Mouse (Mus musculus) intestine, embryonic 16.5 days (tissue): ENCODE measurements around the gene Klk13. TPM values are rescaled to one million over a fixed set of nuclear protein-coding genes. Genes with fewer than 3 reads are reported as not detected.
A peak's percentile ranks its signal among the peaks of the same experiment; 100 is the strongest.

Experiments
- ATAC-seq: fragments of 200-750 bp; cut with Nextera tagmentation; 2 replicates; pipeline ENCODE4 v1.8.0; 2017; ENCODE audit warnings: moderate TSS enrichment, moderate library complexity
- H3K27ac ChIP-seq: fragments of 300-500 bp; sonication (generic); 2 replicates; pipeline ENCODE4 v1.5.1; 2014; ENCODE audit warnings: mild to moderate bottlenecking, low read length
- H3K27me3 ChIP-seq: fragments of 300-500 bp; sonication (generic); replicated peaks from 2 replicates; pipeline ENCODE4 v1.6.1; 2014; ENCODE audit warnings: low read length, control low read depth, mixed read lengths; ENCODE audit not compliant: control insufficient read depth, insufficient read depth
- H3K36me3 ChIP-seq: fragments of 300-500 bp; sonication (generic); 2 replicates; pipeline ENCODE4 v1.6.1; 2014; ENCODE audit warnings: low read length, control low read depth; ENCODE audit not compliant: control insufficient read depth, insufficient read depth
- H3K4me1 ChIP-seq: fragments of 300-500 bp; sonication (generic); 2 replicates; pipeline ENCODE4 v1.6.1; 2014; ENCODE audit warnings: low read length, control low read depth, mixed read lengths; ENCODE audit not compliant: control insufficient read depth, insufficient read depth
- H3K4me2 ChIP-seq: fragments of 300-500 bp; sonication (generic); 2 replicates; pipeline ENCODE4 v1.6.1; 2014; ENCODE audit warnings: low read depth, low read length, control low read depth
- H3K4me3 ChIP-seq: fragments of 300-500 bp; sonication (generic); 2 replicates; pipeline ENCODE4 v1.5.1; 2014; ENCODE audit warnings: mild to moderate bottlenecking, low read length
- H3K9ac ChIP-seq: fragments of 300-500 bp; sonication (generic); 2 replicates; pipeline ENCODE4 v1.6.1; 2014; ENCODE audit warnings: low read depth, low read length
- H3K9me3 ChIP-seq: fragments of 300-500 bp; sonication (generic); 2 replicates; pipeline ENCODE4 v1.6.1; 2016; ENCODE audit warnings: low read length, control low read depth; ENCODE audit not compliant: control insufficient read depth
- WGBS: fragments of 180-500 bp; shearing (Covaris S2); extraction: QIAGEN DNeasy Blood & Tissue Kit; methylation state at CpG from one replicate; pipeline ENCODE4 v1.1.7; 2014; 5-methylcytosine and 5-hydroxymethylcytosine counted together
- polyA plus RNA-seq: library from polyadenylated mRNA; unstranded; fragments of >200 nt; fragmentation: Nextera tagmentation; extraction: Ambion mirVana; gene quantifications from 2 replicates; pipeline ENCODE4 v1.2.1, GENCODE M21; 2015

Gene Klk13
- polyA plus RNA-seq, 1 experiment from 2014 or later = 0.33 TPM

DNA sequence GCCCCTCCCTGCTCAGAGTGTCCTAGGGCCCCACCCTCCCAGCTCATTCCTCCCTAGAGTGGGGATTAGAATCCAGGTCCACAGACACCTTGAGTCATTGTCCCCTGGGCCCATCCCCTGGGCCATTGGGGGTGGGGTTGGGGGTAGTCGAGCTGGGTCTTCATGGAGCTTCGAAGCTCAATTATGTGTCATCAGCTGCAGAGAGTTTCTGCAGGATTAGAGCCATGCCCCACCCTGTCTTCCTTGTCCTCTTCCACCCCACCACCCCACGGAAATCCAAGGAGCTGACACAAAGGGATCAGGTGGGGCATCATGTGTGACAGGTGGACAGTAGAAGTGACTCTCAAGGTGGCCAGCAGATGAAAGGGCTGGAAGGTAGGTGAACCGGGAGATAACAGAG, 56.2 kb downstream of the Klk13 start, which contains the start of gene Klk12:
TSS of gene Klk12 (plus strand) at position 301 of the 400 bp plus-strand sequence.
- no peak for ATAC-seq
- Histone ChIP-seq H3K27me3 (no peaks in the 10 kb centered on the region), H3K9ac (no peak within 1 kb of the TSS), H3K27ac (no peak within 1 kb of the TSS), H3K4me1 (no peaks in the 10 kb centered on the region), H3K4me2 (no peak within 1 kb of the TSS), H3K9me3 (no peaks in the 10 kb centered on the region), H3K36me3 (no peaks in the 10 kb centered on the region), H3K4me3 (no peak within 1 kb of the TSS)
- WGBS = 81% methylated on average over 4 of the region's 4 CpGs

DNA sequence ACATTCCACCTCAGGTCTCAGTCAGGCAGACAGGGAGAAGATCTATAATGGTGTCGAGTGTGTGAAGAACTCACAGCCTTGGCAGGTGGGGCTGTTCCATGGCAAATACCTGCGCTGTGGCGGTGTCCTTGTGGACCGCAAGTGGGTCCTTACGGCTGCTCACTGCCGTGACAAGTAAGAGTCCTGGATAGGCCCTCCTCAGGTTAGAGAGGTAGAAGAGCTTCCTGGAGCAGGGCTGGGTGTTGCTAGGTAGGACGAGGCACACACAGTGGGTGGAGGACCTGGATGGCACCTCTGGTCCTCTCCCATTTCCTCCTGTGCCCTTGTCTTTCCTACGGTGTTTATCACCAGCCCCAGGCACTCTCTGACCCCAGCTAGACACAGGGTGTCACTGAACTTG, 57.3 kb downstream of the Klk13 start:
- H3K4me1 ChIP-seq = no peaks in the 10 kb centered on the region
- no peaks in the 10 kb centered on the region for H3K27me3 ChIP-seq
- no peak overlapping the region for H3K9ac ChIP-seq
- ATAC-seq = no peak
- no peak overlapping the region for H3K27ac ChIP-seq
- no peak overlapping the region for H3K4me3 ChIP-seq
- WGBS = 90% methylated on average over 8 of the region's 8 CpGs
- no peaks in the 10 kb centered on the region for H3K9me3 ChIP-seq
- H3K36me3 ChIP-seq = no peaks in the 10 kb centered on the region
- H3K4me2 ChIP-seq = no peak overlapping the region

DNA sequence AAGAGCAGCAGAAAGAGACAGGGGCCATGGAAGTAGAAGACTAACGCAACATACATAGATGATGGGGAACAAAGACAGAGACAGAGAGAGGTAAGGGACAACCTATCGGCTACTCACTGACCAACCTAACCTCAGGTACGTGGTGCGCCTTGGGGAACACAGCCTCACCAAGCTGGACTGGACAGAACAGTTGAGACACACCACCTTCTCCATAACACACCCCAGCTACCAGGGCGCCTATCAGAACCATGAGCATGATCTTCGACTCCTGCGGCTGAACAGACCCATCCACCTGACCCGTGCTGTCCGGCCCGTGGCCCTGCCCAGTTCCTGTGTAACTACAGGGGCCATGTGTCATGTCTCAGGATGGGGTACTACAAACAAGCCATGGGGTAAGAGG, 58.3 kb downstream of the Klk13 start:
- no peak overlapping the region for H3K4me2 ChIP-seq
- no peak for ATAC-seq
- H3K4me3 ChIP-seq = no peak overlapping the region
- H3K36me3 ChIP-seq = no peaks in the 10 kb centered on the region
- no peak overlapping the region for H3K9ac ChIP-seq
- H3K9me3 ChIP-seq = no peaks in the 10 kb centered on the region
- 97% methylated on average over 10 of the region's 10 CpGs for WGBS
- H3K27ac ChIP-seq = no peak overlapping the region
- H3K4me1 ChIP-seq = peaks cover 1% of the 10 kb centered on the region
- no peaks in the 10 kb centered on the region for H3K27me3 ChIP-seq

DNA sequence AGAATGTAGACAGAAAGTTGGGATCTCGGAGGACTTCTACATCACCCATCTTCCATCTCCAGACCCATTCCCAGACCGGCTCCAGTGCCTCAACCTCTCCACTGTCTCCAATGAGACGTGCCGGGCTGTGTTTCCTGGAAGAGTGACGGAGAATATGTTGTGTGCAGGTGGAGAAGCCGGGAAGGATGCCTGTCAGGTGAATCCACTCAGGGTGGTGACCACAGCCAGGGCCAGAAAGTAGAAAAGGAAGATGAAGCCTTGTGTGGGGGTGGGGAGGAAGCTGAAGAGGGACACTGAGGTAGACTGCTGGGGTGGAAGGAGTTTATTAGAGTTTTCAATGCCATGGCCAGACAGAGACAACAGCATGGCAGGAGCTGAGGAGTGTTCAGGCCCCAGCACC, 59.5 kb downstream of the Klk13 start:
- no peak for ATAC-seq
- no peak overlapping the region for H3K4me3 ChIP-seq

DNA sequence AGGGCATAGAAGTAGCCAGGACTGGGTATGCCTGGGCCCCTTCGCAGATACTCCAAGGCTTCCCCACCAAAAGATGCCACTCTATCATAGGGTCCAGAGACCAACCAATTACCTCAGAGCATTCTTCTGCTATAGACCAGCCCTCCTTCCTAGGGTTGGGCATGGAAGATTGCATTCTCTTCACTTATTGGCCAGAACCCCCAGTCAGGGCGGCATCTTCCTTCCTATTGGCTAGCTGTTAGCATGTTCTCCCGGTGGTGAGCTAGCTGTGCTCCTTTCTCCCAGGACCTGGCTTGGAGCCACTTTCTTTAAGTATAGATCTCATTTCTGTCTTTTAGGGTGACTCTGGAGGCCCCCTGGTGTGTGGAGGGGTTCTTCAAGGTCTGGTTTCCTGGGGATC, 60.5 kb downstream of the Klk13 start:
- no peak for ATAC-seq
- 81% methylated on average over 3 of the region's 3 CpGs for WGBS
- Histone ChIP-seq H3K9ac (no peak overlapping the region), H3K4me3 (no peak overlapping the region), H3K4me1 (peaks cover 2% of the 10 kb centered on the region), H3K9me3 (no peaks in the 10 kb centered on the region), H3K4me2 (no peak overlapping the region), H3K36me3 (no peaks in the 10 kb centered on the region), H3K27me3 (no peaks in the 10 kb centered on the region), H3K27ac (no peak overlapping the region)

More for the DNA sequence above, 59.5 kb downstream of the Klk13 start:
- Histone ChIP-seq H3K4me2 (no peak overlapping the region), H3K27ac (no peak overlapping the region), H3K4me1 (peaks cover 2% of the 10 kb centered on the region), H3K27me3 (no peaks in the 10 kb centered on the region), H3K9me3 (no peaks in the 10 kb centered on the region), H3K9ac (no peak overlapping the region), H3K36me3 (no peaks in the 10 kb centered on the region)
- 98% methylated on average over 6 of the region's 6 CpGs for WGBS

DNA sequence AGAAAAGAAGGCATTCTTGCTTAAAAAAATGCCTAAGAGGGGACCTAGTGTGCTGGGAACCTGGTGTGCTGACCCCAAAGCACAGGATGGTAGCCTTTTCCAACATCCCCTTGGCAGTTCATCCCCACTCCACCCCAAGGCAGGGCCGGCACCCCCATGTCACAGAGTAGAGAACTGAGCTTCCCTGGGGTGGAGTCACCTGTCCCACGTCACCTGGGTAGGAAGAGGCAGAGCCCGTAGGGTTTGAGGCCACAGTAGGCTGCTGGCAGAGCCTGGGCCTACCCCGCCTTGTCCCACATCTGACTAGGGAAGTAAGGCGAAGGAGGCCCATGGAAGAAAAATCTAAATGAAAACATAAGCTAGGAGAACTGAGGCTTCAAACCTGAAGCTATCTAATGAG, 62.0 kb downstream of the Klk13 start, which contains the start of gene Klk11:
TSS of gene Klk11 (plus strand) at position 241 of the 400 bp plus-strand sequence.
- no peak within 1 kb of the TSS for H3K27ac ChIP-seq
- ATAC-seq = no peak
- H3K9ac ChIP-seq = no peak within 1 kb of the TSS
- no peaks in the 10 kb centered on the region for H3K9me3 ChIP-seq
- H3K4me3 ChIP-seq = no peak within 1 kb of the TSS
- H3K27me3 ChIP-seq = no peaks in the 10 kb centered on the region
- H3K4me2 ChIP-seq = no peak within 1 kb of the TSS
- 93% methylated on average over 5 of the region's 5 CpGs for WGBS
- no peaks in the 10 kb centered on the region for H3K36me3 ChIP-seq
- H3K4me1 ChIP-seq = peaks cover 2% of the 10 kb centered on the region

DNA sequence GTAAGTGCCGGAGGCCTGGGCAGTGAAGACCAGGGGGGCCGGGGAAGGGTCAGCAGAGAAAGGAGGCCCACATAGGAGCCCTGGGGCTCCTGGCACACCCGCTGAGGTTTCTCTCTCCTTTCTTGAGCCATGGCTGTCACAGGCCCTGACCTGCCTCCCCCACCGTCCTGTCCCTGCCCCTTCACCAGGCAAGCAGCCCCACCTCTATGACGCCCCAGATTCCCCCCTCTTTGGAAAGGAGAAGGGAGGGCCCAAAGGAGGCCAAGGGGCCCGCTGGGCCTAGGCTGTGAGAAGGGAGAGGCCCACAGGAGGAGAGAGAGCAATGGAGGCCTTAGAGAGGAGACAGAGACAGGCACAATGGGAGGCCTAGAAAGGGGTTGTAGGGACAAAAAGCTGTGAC, 62.4 kb downstream of the Klk13 start:
- H3K9ac ChIP-seq = no peak overlapping the region
- no peak overlapping the region for H3K4me3 ChIP-seq
- peak; percentile 77 for ATAC-seq
- H3K27me3 ChIP-seq = no peaks in the 10 kb centered on the region
- H3K4me1 ChIP-seq = peaks cover 2% of the 10 kb centered on the region
- H3K4me2 ChIP-seq = no peak overlapping the region
- no peaks in the 10 kb centered on the region for H3K36me3 ChIP-seq
- no peaks in the 10 kb centered on the region for H3K9me3 ChIP-seq
- H3K27ac ChIP-seq = no peak overlapping the region
- 55% methylated on average over 6 of the region's 6 CpGs for WGBS

DNA sequence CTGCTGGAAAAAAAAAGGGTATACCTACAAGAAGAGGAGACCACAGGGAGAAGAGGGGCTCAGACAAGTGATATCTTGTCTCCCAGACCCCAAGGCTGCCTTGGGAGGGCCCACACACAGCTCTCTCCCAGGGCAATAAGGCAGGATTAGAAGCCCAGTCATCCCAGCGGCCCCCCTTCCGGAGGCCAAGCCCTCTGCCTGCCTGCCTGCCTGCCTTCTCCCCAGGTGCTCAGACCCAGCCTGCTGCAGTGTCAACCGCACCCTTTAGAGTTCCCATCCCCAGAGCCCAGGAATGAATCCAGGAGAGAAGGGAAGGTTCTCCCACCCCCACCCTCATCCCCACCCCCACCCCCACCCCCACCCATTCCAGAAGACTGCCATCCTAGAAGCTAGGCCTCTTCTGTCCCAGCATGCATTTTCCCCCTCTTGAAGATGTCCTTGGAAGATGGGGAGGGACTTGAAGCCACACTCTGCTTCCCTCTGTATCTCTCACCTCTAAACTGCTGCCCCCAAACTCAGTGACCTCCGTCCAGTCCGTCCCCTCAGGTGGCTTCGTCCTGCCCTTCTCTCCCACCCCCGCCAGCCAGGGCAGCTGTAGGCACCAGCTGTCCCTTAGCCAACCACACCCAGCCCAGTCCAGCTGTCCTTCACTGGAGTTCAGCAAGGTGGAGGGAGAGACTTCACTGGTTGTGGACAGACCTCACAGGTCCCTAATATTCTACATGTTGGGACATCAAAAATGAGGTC, 63.1 kb downstream of the Klk13 start:
- no peak for ATAC-seq
- Histone ChIP-seq H3K9me3 (no peaks in the 10 kb centered on the region), H3K4me3 (no peak overlapping the region), H3K27me3 (no peaks in the 10 kb centered on the region), H3K4me2 (no peak overlapping the region), H3K27ac (no peak overlapping the region), H3K9ac (no peak overlapping the region), H3K36me3 (no peaks in the 10 kb centered on the region), H3K4me1 (peaks cover 3% of the 10 kb centered on the region)
- WGBS = 41% methylated on average over 7 of the region's 7 CpGs

DNA sequence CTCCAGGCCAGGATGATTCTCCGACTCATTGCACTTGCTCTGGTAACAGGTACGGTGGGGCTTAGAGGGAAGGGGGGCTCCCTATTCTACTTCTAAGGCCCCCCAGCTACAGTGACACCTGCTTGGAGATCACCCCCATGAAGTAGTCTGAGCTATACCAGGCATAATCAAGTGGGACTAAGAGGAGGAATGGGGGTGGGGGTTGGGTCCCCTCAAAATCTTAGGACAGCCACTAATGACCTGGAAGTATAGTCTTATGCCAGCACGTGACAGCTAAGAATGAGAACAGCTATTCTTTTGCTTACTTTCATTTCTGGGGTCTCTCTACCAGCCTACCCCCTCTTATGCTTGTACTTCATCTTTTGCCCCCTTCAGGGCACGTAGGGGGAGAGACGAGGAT, 64.1 kb downstream of the Klk13 start:
- H3K4me2 ChIP-seq = no peak overlapping the region
- no peaks in the 10 kb centered on the region for H3K9me3 ChIP-seq
- H3K27me3 ChIP-seq = no peaks in the 10 kb centered on the region
- no peaks in the 10 kb centered on the region for H3K36me3 ChIP-seq
- H3K4me3 ChIP-seq = no peak overlapping the region
- H3K9ac ChIP-seq = no peak overlapping the region
- ATAC-seq = no peak
- H3K4me1 ChIP-seq = peaks cover 7% of the 10 kb centered on the region
- H3K27ac ChIP-seq = no peak overlapping the region
- WGBS = 83% methylated on average over 5 of the region's 5 CpGs
